Mouse (Mus musculus) splenic B cell, adult 2 months (primary cell): ENCODE measurements around the gene Sdk2.

Experiments used
- DNase-seq: peaks from one replicate; pipeline ENCODE4 v3.0.0-alpha.2; 2011; ENCODE audit warnings: low read depth, low spot score
- H3K27me3 ChIP-seq: 2 replicates; pipeline ENCODE4 v1.6.1; 2012; ENCODE audit warnings: mild to moderate bottlenecking, low read length, moderate library complexity, mixed read lengths; ENCODE audit not compliant: control insufficient read depth, poor library complexity, insufficient read depth, severe bottlenecking
- H3K36me3 ChIP-seq: 2 replicates; pipeline ENCODE4 v1.6.1; 2012; ENCODE audit warnings: mild to moderate bottlenecking, low read length, moderate library complexity, mixed read lengths; ENCODE audit not compliant: control insufficient read depth, poor library complexity, insufficient read depth, severe bottlenecking

Gene Sdk2

DNA sequence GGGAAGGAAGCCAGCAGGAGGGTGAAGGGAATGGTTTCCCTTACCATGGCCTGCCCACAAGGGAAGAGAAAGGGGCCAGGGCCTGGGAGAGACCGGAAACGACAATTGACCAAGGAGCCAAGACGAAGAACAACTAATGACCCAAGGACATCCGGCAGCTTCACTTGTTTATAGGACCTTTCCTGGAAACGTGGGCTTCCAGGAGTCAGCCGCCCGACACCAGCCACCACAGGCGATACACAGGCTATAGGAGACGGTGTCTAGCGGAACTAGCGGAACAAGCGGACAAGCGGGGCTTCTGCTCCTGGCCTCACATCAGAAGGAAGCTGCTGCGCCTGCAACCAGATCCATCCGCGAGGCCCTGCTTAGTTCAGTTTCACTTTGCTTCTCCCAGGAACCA lies 319.8 kb downstream of the Sdk2 start:
- peak; percentile 19 for DNase-seq
- no peaks in the 10 kb centered on the region for H3K36me3 ChIP-seq
- H3K27me3 ChIP-seq = no peaks in the 10 kb centered on the region

DNA sequence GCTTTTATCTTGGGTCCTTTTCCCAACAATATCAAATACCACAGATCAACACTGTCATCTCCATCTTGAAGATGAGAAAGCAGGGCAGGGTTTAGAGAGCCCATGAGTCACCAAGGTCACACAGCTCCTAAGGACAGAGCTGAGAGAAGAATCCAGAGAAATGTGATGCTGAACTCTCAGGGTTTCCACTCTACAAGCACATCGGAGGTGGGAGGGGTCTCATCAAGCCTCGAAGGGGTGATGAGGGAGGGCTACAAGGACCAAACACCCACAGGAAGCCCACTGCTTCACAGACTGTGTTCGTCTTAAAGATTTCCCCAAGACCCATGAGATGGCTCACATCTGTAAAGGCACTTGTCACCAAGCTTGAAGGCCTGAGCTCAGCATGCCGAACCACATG lies 320.9 kb downstream of the Sdk2 start:
- Histone ChIP-seq H3K27me3 (no peaks in the 10 kb centered on the region), H3K36me3 (no peaks in the 10 kb centered on the region)
- no peak for DNase-seq

DNA sequence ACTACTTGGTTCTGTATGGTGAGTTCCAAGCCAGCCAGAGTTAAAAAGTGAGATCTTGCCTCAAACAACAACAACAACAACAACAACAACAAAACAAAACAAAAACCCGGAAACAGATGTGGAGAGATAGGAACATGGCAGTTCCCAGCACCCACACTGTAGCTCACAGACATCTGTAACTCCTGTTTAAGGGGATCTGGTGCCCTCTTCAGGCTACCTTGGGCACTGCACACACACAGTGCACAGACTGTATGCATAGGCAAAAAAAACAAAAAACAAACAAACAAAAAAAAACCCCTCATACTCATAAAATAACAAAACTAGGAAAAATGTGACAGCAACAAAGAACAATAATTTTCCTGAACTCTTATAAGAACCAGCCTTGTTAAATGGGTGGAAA lies 323.8 kb downstream of the Sdk2 start:
- no peaks in the 10 kb centered on the region for H3K27me3 ChIP-seq
- peak; percentile 15 for DNase-seq
- H3K36me3 ChIP-seq = no peaks in the 10 kb centered on the region

DNA sequence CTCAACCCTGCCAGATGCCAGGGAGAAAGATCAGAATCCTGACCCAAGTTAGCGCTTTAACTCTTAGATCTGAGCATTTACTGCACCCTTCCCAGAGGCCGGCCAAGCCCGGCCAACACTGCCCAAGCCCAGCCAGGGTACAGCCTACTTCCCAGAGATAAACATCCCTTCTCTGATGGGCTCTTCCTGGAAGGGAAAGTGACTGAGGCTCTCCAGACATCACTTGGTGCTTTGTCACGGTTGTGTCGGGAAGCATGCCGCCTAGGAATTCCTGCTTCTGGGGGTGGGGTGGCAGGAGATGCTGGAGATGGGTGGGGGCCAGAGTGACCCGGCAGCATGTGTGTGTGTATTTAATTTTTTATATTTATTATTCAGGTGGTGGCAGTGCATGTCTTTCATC lies 326.7 kb downstream of the Sdk2 start:
- DNase-seq = no peak
- Histone ChIP-seq H3K36me3 (no peaks in the 10 kb centered on the region), H3K27me3 (no peaks in the 10 kb centered on the region)

DNA sequence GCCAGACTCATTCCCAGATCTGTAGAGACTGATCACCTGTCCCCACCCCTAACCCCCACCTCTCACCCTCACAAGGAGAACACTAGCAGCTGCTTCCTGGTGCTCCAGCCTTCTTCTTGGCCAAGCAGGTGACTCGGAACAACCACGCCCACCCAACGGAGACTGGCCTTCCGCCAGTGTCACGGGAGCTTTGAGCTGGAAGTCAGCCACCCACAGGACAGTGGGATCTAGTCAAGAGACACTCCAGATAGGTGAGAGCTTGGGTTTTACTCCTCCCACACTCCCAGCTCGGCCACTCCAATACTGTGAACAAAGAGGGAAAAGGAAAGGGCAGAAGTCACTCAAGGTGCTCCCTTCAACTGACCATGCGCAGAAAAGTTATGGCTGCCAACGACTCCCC lies 327.6 kb downstream of the Sdk2 start:
- Histone ChIP-seq H3K27me3 (no peaks in the 10 kb centered on the region), H3K36me3 (no peaks in the 10 kb centered on the region)
- no peak for DNase-seq

DNA sequence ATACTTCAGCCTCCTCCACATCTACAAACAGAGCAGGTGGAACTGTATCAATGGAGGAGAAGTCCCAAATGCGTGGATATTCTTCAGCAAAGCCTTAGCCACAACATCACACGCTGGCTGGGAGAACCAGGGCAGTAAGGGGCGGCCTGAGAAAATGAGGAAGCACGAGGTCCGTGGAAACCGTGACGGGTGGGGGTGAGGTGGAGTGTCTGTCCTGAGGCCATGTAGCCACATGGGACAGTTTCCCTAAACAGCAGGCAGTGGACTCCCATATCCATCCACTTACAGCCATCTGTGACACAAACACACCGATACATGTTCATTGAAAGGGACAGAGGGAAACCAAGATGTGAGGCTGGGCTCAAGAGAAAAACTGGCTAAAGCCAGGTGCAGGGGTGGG lies 328.9 kb downstream of the Sdk2 start:
- Histone ChIP-seq H3K27me3 (no peaks in the 10 kb centered on the region), H3K36me3 (no peaks in the 10 kb centered on the region)
- no peak for DNase-seq

DNA sequence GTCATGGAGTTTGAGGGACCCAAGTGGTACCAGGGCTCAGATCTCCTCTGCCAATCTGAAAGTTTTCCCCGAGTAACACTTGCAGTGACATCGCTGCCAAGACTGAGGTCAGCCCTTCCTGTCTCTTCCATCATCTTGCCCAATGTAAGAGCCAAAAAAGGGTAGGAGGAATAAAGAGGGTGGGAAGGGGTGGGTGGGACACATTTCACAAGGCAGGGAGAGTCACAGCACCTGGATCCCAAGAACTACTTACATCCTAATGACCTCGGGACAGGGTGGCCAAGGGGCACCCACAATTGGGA lies 329.3 kb downstream of the Sdk2 start:
- DNase-seq = no peak

DNA sequence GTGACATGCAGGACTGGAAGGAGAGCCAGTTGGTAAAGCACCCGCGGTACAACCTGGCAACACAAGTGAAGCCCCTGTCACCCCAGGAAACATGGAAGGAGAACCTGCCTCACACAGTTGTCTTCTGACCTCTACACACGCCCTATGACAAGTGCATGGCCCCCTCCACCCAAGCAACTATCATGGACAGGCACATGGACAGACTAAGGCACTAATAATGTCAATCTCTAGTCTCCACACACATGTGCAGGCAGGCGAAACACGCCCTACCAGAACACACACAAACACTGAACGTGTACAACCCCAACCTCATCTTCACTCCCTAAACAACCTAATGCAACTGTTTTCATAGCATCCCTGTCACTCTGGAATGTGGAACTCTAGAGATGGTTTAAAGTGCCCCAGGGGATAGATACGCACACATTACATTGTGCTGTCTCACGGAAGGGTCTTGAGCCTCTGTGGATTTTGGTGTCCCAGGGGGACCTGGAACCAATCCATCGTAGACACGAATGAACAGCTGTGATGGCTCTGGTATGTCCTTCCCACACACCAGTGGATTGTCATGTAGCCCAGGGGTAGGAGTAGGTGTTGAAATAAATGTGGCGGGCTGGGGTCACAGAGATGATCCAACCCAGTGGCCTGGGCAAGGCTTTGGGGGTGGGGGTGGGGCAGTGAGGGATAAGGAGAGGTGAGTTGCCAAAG lies 329.8 kb downstream of the Sdk2 start:
- no peak for DNase-seq
- no peaks in the 10 kb centered on the region for H3K36me3 ChIP-seq

More for the DNA sequence above, 329.3 kb downstream of the Sdk2 start:
- Histone ChIP-seq H3K36me3 (no peaks in the 10 kb centered on the region), H3K27me3 (no peaks in the 10 kb centered on the region)

DNA sequence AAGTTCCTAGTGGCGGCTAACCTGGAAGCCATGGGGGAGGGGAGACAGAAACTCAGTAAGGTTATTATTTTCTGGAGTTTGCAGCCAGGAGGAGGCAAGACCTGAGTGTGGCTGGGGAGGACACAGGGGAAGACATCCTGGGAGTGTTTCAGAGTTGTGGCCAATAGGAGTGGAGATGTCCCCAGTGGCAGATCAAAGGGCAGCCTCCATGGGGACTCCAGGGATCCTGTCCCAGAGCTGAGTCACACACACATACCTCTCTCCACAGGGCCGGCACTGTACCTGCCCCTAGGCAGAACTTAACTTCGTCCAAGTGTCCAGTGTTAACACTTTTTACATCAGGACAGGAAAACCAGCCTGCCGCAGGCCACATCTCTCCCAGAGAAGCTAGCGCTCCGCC lies 331.7 kb downstream of the Sdk2 start:
- no peak for DNase-seq
- no peaks in the 10 kb centered on the region for H3K36me3 ChIP-seq
- no peaks in the 10 kb centered on the region for H3K27me3 ChIP-seq

More for the DNA sequence above, 329.8 kb downstream of the Sdk2 start:
- no peaks in the 10 kb centered on the region for H3K27me3 ChIP-seq

DNA sequence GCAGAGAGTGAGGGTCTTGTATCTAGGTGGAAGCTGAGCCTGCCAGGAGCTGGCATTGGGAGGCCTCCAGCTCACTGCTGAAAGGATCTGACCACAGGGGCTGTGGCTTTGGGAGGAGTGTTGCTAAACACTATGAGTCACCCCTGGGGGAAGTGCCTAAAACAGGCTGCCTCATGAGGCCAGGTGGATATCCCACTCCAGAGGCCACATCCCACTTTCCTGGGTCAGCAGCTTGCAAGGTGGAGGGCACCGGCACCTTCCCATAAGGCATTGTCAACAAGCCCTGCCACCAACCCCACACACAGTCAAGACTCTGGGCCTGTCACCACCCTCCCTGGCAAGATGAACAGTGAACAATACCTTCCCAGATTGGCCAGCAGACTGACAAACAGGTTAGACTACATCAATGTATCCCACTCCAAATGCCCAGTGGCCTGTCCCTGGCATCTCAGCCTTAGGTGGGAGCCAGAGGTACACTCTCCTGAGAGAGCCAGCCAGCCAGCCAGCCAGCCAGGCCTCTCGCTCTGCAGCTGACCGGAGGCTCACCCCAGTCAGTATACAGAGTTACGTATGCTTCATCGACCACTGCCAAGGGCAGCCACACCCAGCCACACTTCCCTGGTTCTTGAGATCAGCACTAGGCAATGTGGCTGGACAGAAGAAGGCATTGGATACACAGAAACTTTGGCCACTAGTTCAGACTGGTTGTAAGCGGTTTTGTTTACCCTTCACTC lies 333.0 kb downstream of the Sdk2 start:
- DNase-seq = no peak
- Histone ChIP-seq H3K36me3 (no peaks in the 10 kb centered on the region), H3K27me3 (no peaks in the 10 kb centered on the region)

DNA sequence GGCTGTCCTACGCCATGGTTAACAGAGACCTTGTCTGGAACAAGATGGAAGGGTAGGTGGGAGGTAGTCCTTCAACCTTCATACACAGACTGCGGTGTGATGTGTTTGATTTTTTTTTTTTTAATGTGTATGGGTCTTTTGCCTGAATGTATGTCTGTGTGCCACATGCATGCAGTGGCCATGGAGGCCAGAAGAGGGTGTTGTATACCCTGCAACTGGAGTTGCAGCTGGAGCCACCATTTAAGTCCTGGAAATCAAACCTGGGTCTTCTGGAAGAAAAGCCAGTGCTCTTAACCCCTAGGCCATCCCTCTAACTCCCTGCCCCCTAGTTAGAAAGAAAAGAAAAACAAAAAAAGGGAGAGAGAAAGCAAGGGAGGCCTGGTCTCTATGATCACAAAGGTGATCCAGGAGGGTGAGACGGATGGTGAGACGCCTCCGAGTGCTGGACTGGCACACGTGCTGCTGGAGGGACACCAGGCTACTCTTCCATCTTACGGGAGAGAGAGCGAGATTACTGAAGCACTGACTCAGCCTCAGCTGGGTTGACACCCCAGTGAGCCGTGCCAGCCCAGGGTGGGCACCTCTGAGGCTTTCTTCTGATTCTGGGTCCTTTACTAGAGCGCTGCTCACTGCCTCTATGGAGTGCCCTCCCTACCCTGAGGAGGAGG lies 334.8 kb downstream of the Sdk2 start:
- no peak for DNase-seq
- no peaks in the 10 kb centered on the region for H3K27me3 ChIP-seq
- H3K36me3 ChIP-seq = no peaks in the 10 kb centered on the region

DNA sequence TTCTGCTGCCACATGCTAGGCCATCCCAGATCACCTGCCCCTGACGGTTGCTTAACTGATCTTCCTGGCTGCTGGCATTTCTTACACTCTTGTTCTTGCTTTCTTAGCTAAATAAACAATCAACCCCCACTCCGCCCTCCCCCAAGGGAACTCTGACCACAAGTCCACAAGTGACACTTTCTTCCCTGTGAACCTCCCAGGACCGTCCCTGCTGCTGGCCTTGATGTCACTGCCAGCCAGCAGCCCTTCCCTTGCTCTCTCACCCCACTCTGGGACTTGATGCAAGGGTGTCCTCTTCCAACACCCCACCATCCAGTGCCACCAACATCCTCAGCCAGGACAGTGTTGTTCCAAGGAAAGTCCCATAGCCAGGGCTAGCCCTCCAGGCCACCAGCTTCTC lies 336.0 kb downstream of the Sdk2 start:
- DNase-seq = no peak
- no peaks in the 10 kb centered on the region for H3K36me3 ChIP-seq
- no peaks in the 10 kb centered on the region for H3K27me3 ChIP-seq

DNA sequence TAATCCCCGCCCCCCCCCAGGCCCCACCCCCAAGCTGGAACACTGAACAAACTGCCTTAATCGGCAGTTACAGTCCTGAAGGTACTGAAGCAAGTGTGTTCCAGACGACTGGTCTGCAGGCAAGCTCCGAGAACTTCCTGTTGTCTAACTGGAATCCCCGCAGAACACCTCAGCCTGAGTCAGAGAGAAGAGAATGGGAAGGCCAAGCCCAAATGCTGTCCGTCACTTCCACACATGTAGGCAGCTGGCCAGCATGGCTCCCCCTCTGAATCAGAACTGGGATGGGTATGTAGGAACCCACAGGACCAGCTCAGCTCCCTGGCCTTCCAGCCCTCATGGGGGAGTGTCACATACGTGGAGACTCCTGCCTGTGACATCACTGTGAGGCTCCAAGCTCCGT lies 336.9 kb downstream of the Sdk2 start:
- Histone ChIP-seq H3K27me3 (no peaks in the 10 kb centered on the region), H3K36me3 (no peaks in the 10 kb centered on the region)
- no peak for DNase-seq

DNA sequence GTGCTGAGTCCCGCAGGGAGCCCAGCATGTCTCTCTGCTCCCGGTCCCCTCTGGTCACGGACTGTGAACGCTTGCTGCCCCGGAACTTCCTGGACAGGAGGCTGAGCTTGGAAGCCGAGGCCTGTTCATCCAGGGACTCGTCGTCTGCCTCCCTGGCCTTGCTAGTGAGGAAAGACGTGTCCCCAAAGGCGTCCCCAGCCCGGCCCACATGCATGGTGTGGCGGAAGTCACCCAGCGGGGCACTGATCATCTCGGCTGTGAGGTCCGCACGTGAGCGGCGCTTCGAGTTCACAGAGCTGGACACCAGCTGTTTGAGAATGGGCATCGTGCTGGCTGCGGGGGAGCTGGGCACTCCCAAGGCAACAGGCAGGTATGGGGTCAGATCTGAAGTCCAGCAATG lies 337.6 kb downstream of the Sdk2 start:
- H3K36me3 ChIP-seq = no peaks in the 10 kb centered on the region
- H3K27me3 ChIP-seq = no peaks in the 10 kb centered on the region
- no peak for DNase-seq

DNA sequence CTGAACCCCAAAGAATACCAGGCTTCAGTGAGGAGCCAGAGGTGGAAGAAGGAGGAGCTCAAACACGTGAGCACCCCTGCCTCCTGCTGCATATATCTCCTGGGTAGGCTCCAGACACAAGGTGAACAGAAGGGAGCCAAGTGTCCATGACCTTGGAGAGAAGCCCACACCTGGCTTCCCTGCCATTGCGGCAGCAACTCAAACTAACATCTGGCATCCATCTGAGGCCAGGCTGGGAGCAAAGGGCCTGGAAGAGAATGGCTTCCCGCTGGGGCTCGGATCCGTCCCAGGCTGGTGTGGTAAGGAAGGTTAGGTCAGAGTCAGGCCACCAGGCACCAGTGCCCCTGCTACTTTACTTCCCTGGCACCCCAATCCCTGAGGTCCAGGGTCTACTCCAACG lies 338.9 kb downstream of the Sdk2 start:
- no peak for DNase-seq
- H3K36me3 ChIP-seq = no peaks in the 10 kb centered on the region; the same call in 1 of the 2 replicates
- no peaks in the 10 kb centered on the region for H3K27me3 ChIP-seq
